8 mouse cellular contexts compared by ENCODE assay signal in genomic region chr2:175965031-175965430, GRCm38 (mm10). TPM values are rescaled to one million over a fixed set of nuclear protein-coding genes. Genes with fewer than 3 reads are reported as not detected.
DNase-seq lines count a peak whose midpoint lies in the region; ATAC-seq and TF ChIP-seq lines count a peak whose summit lies in the region.
"Not testable (repeated sequence)": the region's sequence is repeated elsewhere in the genome, so short reads cannot be mapped to it uniquely, and the experiment has no call there.

Gene Gm2026 (plus strand): TSS chr2:175965331.

- not testable (repeated sequence) for H3K9ac ChIP-seq in forebrain, embryonic 11.5 days (ENCODE audit: low read length); kidney, embryonic 14.5 days (ENCODE audit: low read depth, low read length); lung, postnatal 0 days (replicated peaks; ENCODE audit: low read depth); neural tube, embryonic 15.5 days (replicated peaks)

- H3K36me3 ChIP-seq in forebrain, embryonic 11.5 days (ENCODE audit: control insufficient read depth, insufficient read depth, low read length); kidney, embryonic 14.5 days (ENCODE audit: control insufficient read depth, insufficient read depth, low read length); lung, postnatal 0 days (ENCODE audit: insufficient read depth, low read length); neural tube, embryonic 15.5 days: not testable (repeated sequence)

- no CpG with 5 or more reads among the region's 4 CpGs for WGBS in forebrain, embryonic 11.5 days
- no CpG with 5 or more reads among the region's 4 CpGs for WGBS in kidney, embryonic 14.5 days
- WGBS in lung, postnatal 0 days: no CpG with 5 or more reads among the region's 4 CpGs
- WGBS in neural tube, embryonic 15.5 days: no CpG with 5 or more reads among the region's 4 CpGs

- H3K4me3 ChIP-seq in forebrain, embryonic 11.5 days (ENCODE audit: low read depth, low read length); kidney, embryonic 14.5 days (ENCODE audit: low read length); lung, postnatal 0 days (ENCODE audit: low read depth, low read length); neural tube, embryonic 15.5 days (replicated peaks): not testable (repeated sequence)

- H3K9me3 ChIP-seq in forebrain, embryonic 11.5 days (ENCODE audit: control insufficient read depth, low read length); kidney, embryonic 14.5 days (ENCODE audit: control insufficient read depth, low read length); lung, postnatal 0 days (ENCODE audit: low read length); neural tube, embryonic 15.5 days (replicated peaks): not testable (repeated sequence)

- H3K27ac ChIP-seq in forebrain, embryonic 11.5 days (ENCODE audit: low read depth, low read length); kidney, embryonic 14.5 days (ENCODE audit: low read depth, low read length); lung, postnatal 0 days (ENCODE audit: low read length); neural tube, embryonic 15.5 days (replicated peaks): not testable (repeated sequence)

- not testable (repeated sequence) for TF ChIP-seq EP300 in lung, postnatal 0 days (IDR thresholded peaks at IDR 0.05)

- H3K27me3 ChIP-seq in forebrain, embryonic 11.5 days (ENCODE audit: control insufficient read depth, insufficient read depth, low read length); kidney, embryonic 14.5 days (ENCODE audit: control insufficient read depth, insufficient read depth, low read length); lung, postnatal 0 days (replicated peaks; ENCODE audit: insufficient read depth, low read length); neural tube, embryonic 15.5 days (replicated peaks): not testable (repeated sequence)

- not testable (repeated sequence) for H3K4me2 ChIP-seq in forebrain, embryonic 11.5 days (ENCODE audit: low read depth, low read length, severe bottlenecking); kidney, embryonic 14.5 days (replicated peaks; ENCODE audit: low read depth, low read length); lung, postnatal 0 days (replicated peaks; ENCODE audit: low read depth, low read length); neural tube, embryonic 15.5 days

- not testable (repeated sequence) for DNase-seq in adrenal gland, postnatal 25 days; forebrain, embryonic 11.5 days (ENCODE audit: low spot score); gastrocnemius, postnatal 36 days; heart, postnatal 25 days (ENCODE audit: low spot score); left cerebral cortex, postnatal 10 days (ENCODE audit: extremely low spot score in 1 of 2, low spot score in 2 of 2); lung, postnatal 0 days (ENCODE audit: low spot score)

- TF ChIP-seq CTCF in lung, postnatal 0 days (IDR thresholded peaks at IDR 0.05): not testable (repeated sequence)

- not testable (repeated sequence) for ATAC-seq in forebrain, embryonic 11.5 days (replicated peaks; ENCODE audit: low FRiP score); kidney, embryonic 14.5 days (ENCODE audit: low FRiP score, low TSS enrichment); lung, postnatal 0 days; neural tube, embryonic 15.5 days (ENCODE audit: low FRiP score)

- intact Hi-C loops in gastrocnemius, postnatal 36 days (cut with DNase I); heart, postnatal 25 days (cut with DNase I); left cerebral cortex, postnatal 10 days (cut with DNase I): not testable (repeated sequence)

- H3K4me1 ChIP-seq in forebrain, embryonic 11.5 days (replicated peaks; ENCODE audit: control insufficient read depth, insufficient read depth, low read length); kidney, embryonic 14.5 days (ENCODE audit: control insufficient read depth, insufficient read depth, low read length); lung, postnatal 0 days (ENCODE audit: insufficient read depth, low read depth, low read length); neural tube, embryonic 15.5 days: not testable (repeated sequence)

RNA-seq across cellular contexts. Expression of gene Gm2026, which starts in this region (rescaled TPM):
- 24.6 and 28.8 TPM in 2 replicates for total RNA-seq in adrenal gland, postnatal 25 days (2021)
- 25.0 and 42.4 TPM in 2 replicates for polyA plus RNA-seq in forebrain, embryonic 11.5 days (2014; fragmentation: Nextera tagmentation; extraction: Ambion mirVana)
- total RNA-seq in gastrocnemius, postnatal 36 days (2021): 10 to 100 TPM; 17.0 to 20.5 TPM
- total RNA-seq in heart, postnatal 25 days (2021): 10 to 100 TPM; 20.7 to 22.1 TPM
- polyA plus RNA-seq in kidney, embryonic 14.5 days (2014; fragmentation: Nextera tagmentation; extraction: Ambion mirVana): 22.5 and 25.3 TPM in 2 replicates
- total RNA-seq in left cerebral cortex, postnatal 10 days (2021): 10 to 100 TPM; 52.5 to 54.3 TPM
- 11.4 and 12.5 TPM in 2 replicates for polyA plus RNA-seq in lung, postnatal 0 days (2015; fragmentation: Nextera tagmentation; extraction: Ambion mirVana)
- 19.0 and 27.3 TPM in 2 replicates for polyA plus RNA-seq in neural tube, embryonic 15.5 days (2015; fragmentation: Nextera tagmentation; extraction: Ambion mirVana)
